Mouse (Mus musculus) ES-Bruce4 (cell line): ENCODE measurements around the gene Gm17402.

Source experiments
- CTCF ChIP-seq: IDR thresholded peaks from one replicate; pipeline ENCODE4 v1.8.1; 2011; ENCODE audit warnings: low read depth, low read length
- POLR2A ChIP-seq: IDR thresholded peaks from one replicate; pipeline ENCODE4 v1.8.1; 2011; ENCODE audit warnings: low read length; ENCODE audit not compliant: insufficient read depth

DNA sequence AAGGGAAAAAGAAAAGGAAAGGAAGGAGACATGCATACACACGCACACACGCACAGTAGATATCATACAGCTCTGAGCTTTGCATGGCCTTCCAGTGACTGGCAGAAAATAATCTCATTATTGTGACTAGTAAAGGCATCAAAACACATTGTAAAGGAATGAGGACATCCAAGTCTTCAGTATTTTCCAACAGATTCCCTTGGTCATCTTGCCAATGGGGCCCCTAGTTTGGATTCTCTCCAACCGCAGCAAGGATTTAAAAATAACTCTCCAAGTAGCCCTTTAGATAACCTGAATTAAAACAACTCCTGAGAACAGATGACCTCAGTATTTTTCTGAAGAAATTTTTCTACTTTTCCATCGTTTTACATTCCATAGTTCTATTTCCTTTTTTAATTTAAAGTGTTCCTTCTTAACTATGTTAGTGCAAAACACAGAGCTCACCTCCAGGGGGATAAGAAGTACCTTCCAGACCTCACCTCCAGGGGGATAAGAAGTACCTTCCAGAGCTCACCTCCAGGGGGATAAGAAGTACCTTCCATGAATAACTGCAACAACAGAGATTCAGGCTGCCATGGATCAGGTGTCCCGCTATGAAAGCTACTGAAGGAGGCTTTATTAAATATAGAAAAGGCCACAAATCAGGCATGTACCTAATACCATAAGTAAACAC, 5.4 kb downstream of the Gm17402 start:
- TF ChIP-seq CTCF (no peak), POLR2A (no peak)
